Mouse (Mus musculus): ENCODE data around the gene Pde2a. TPM values are rescaled to one million over a fixed set of nuclear protein-coding genes. Genes with fewer than 3 reads are reported as not detected.

Gene Pde2a
- polyA plus RNA-seq, 1 experiment from 2014 or later: 25.9 TPM

DNA sequence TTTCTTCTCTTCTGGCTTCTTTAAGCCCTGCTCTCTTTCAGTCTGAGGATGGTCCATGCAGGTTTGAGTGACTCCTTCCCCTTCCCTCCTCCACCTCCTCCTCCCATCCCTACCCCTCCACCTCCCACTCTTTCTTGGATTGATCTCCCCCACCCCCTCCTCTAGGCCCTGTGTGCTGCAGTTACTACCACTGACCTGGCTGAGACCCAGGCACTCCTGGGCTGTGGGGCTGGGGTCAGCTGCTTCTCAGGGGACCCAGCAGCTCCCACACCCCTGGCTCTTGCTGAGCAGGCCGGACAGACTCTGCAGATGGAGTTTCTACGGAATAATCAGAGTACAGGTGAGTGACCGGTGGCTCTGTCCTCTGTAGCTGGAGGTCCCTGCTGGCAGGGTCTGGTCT is 26.9 kb upstream of the Pde2a start:
- H3K4me1 ChIP-seq (replicated peaks; ENCODE audit: control insufficient read depth, insufficient read depth, low read length): no peaks in the 10 kb centered on the region
- no peak overlapping the region for H3K9ac ChIP-seq
- ATAC-seq (ENCODE audit: low FRiP score): no peak
- no peaks in the 10 kb centered on the region for H3K9me3 ChIP-seq (ENCODE audit: control insufficient read depth, low read length)
- H3K27me3 ChIP-seq (ENCODE audit: control insufficient read depth, insufficient read depth, low read length): no peaks in the 10 kb centered on the region
- no peak overlapping the region for H3K4me3 ChIP-seq (replicated peaks; ENCODE audit: low read length)
- WGBS: 75% methylated on average over 3 of the region's 3 CpGs
- no peak overlapping the region for H3K27ac ChIP-seq
- no peak for DNase-seq (ENCODE audit: low spot score)
- no peak overlapping the region for H3K4me2 ChIP-seq (replicated peaks)
- H3K36me3 ChIP-seq (replicated peaks; ENCODE audit: control insufficient read depth, insufficient read depth): no peaks in the 10 kb centered on the region

DNA sequence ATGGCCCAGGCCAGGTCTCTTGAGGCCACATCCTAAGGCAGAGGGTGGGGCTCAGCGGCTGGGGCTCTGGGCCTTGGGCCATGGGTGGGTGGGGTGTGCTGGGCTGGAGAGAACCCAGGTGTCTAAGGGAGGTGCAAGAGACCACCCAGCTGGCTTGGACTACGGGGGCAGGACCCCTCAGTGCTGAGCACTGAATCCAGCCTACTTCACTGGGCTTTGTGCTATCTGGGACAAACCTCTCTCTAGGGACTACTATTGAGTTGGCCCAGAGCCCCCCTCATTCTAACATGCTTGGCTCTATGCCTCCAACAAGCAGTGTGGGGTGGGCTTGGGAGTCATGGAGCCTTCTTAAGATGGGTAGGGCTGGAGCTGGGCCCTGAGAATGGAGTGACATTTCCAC is 26.0 kb upstream of the Pde2a start:
- Histone ChIP-seq H3K4me2 (replicated peaks) (no peak overlapping the region), H3K9ac (no peak overlapping the region), H3K9me3 (ENCODE audit: control insufficient read depth, low read length) (no peaks in the 10 kb centered on the region), H3K4me3 (replicated peaks; ENCODE audit: low read length) (no peak overlapping the region), H3K27ac (no peak overlapping the region), H3K36me3 (replicated peaks; ENCODE audit: control insufficient read depth, insufficient read depth) (no peaks in the 10 kb centered on the region), H3K4me1 (replicated peaks; ENCODE audit: control insufficient read depth, insufficient read depth, low read length) (no peaks in the 10 kb centered on the region), H3K27me3 (ENCODE audit: control insufficient read depth, insufficient read depth, low read length) (no peaks in the 10 kb centered on the region)
- WGBS: 86% methylated on average over 2 of the region's 2 CpGs
- ATAC-seq (ENCODE audit: low FRiP score) (no peak), DNase-seq (ENCODE audit: low spot score) (no peak)

DNA sequence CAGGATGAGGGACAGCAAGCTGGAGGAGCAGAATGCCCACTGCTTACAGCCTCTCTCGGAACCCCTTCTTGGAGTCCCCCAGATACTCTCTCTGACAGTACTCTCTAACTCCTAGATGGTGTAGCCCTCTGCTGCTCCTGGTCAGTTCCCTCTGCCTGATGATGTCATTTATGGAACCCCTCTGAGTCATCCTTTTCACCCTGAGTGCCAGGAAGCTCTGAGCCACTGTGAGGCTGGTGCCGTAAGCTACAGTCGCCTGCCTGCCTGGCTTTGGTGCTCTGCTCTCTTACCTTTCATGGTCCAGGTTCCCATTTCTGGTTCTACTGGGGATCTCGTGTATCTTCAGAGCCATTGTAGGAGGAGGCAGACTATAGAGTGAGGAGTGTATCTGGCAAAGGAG is 24.3 kb upstream of the Pde2a start:
- no peak overlapping the region for H3K4me2 ChIP-seq (replicated peaks)
- WGBS: 89% methylated on average over 4 of the region's 4 CpGs
- no peak overlapping the region for H3K4me3 ChIP-seq (replicated peaks; ENCODE audit: low read length)
- ATAC-seq (ENCODE audit: low FRiP score): no peak
- H3K9ac ChIP-seq: no peak overlapping the region
- H3K27ac ChIP-seq: no peak overlapping the region
- no peaks in the 10 kb centered on the region for H3K36me3 ChIP-seq (replicated peaks; ENCODE audit: control insufficient read depth, insufficient read depth)
- no peaks in the 10 kb centered on the region for H3K4me1 ChIP-seq (replicated peaks; ENCODE audit: control insufficient read depth, insufficient read depth, low read length)
- no peaks in the 10 kb centered on the region for H3K9me3 ChIP-seq (ENCODE audit: control insufficient read depth, low read length)
- H3K27me3 ChIP-seq (ENCODE audit: control insufficient read depth, insufficient read depth, low read length): no peaks in the 10 kb centered on the region
- no peak for DNase-seq (ENCODE audit: low spot score)

DNA sequence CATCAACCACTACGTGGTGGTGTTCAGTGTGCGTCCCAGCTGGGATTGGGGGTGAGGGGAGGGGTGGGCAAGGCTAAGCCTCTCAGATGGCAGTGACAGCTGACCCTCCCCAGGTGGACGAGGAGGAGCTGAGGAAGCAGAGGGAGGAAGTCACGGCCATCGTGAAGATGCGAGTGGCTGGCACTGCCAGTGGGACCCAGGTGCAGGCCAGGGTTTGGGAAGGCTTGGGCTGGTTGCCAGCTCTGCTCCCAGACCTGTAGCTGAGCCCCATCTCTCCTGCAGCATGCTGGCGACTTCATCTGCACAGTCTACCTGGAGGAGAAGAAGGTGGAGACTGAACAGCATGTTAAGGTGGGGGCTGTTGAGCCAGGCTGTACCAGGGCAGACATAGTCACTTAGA is 20.0 kb upstream of the Pde2a start:
- H3K4me2 ChIP-seq (replicated peaks): no peak overlapping the region
- H3K9me3 ChIP-seq (ENCODE audit: control insufficient read depth, low read length): no peaks in the 10 kb centered on the region
- DNase-seq (ENCODE audit: low spot score): no peak
- no peak for ATAC-seq (ENCODE audit: low FRiP score)
- H3K4me3 ChIP-seq (replicated peaks; ENCODE audit: low read length): no peak overlapping the region
- H3K36me3 ChIP-seq (replicated peaks; ENCODE audit: control insufficient read depth, insufficient read depth): no peaks in the 10 kb centered on the region
- H3K27ac ChIP-seq: no peak overlapping the region
- WGBS: 79% methylated on average over 7 of the region's 7 CpGs
- no peaks in the 10 kb centered on the region for H3K4me1 ChIP-seq (replicated peaks; ENCODE audit: control insufficient read depth, insufficient read depth, low read length)
- no peaks in the 10 kb centered on the region for H3K27me3 ChIP-seq (ENCODE audit: control insufficient read depth, insufficient read depth, low read length)
- no peak overlapping the region for H3K9ac ChIP-seq

DNA sequence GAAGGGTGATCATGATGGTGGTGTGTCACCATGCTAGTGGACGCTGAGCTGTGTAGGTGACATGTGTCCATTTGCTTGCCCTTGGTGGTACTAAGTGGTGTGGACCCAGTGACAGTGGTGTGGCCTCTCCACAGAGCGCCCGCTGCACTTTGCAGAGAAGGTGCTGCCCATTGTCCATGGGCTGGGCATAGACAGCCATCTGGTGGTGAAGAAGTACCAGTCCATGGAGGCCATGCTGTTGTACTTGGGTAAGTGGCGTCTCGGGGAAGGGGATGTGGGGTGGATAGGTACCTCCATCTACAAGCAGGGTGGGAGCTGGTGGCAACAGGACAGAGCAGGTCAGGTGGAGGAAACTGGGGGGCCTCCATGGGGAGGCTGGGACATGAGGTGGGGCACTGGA is 17.7 kb upstream of the Pde2a start:
- no peaks in the 10 kb centered on the region for H3K27me3 ChIP-seq (ENCODE audit: control insufficient read depth, insufficient read depth, low read length)
- 92% methylated on average over 5 of the region's 5 CpGs for WGBS
- DNase-seq (ENCODE audit: low spot score) (no peak), ATAC-seq (ENCODE audit: low FRiP score) (no peak)
- H3K9me3 ChIP-seq (ENCODE audit: control insufficient read depth, low read length): no peaks in the 10 kb centered on the region
- no peak overlapping the region for H3K9ac ChIP-seq
- no peaks in the 10 kb centered on the region for H3K36me3 ChIP-seq (replicated peaks; ENCODE audit: control insufficient read depth, insufficient read depth)
- H3K4me3 ChIP-seq (replicated peaks; ENCODE audit: low read length): no peak overlapping the region
- H3K27ac ChIP-seq: no peak overlapping the region
- H3K4me1 ChIP-seq (replicated peaks; ENCODE audit: control insufficient read depth, insufficient read depth, low read length): no peaks in the 10 kb centered on the region
- H3K4me2 ChIP-seq (replicated peaks): no peak overlapping the region

DNA sequence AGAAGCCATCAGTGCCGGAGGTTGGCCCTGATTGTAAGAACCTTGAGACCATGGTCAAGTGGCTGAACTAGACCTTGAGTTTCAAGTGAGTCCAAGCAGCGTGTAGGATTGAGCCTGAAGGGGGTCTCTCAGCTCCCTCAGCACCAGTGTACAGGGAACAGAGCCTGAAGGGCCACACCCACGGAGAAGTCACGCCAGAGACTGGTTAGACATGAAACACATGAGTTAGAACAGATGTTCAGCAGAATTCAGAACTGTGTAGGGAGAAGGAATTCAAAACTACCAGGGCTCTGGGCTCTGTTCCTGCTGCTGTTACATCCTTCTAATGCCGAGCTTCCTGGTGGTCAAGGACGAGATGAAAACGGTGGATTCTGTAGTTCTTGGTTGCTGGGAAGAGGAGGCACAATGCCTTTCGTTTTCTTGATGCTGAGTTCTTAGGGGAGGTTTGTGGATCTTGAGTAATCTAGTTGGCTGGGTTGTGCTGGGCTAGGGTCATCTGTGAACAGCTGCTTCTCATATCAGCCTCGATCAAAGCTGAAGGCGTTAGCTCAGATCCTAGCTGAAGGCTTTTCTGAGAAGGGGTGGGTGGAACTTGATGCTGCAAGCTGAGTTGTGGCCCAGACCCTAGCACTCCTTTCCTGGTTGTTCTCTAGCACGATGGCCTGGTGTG is 11.1 kb upstream of the Pde2a start, which contains the start of gene Gm45837:
Gene Gm45837 (plus strand): TSS at position 620 of the 670 bp plus-strand sequence.
- Histone ChIP-seq H3K9me3 (ENCODE audit: control insufficient read depth, low read length) (no peaks in the 10 kb centered on the region), H3K4me3 (replicated peaks; ENCODE audit: low read length) (no peak within 1 kb of the TSS), H3K36me3 (replicated peaks; ENCODE audit: control insufficient read depth, insufficient read depth) (no peaks in the 10 kb centered on the region), H3K27me3 (ENCODE audit: control insufficient read depth, insufficient read depth, low read length) (no peaks in the 10 kb centered on the region), H3K4me1 (replicated peaks; ENCODE audit: control insufficient read depth, insufficient read depth, low read length) (peaks cover 10% of the 10 kb centered on the region), H3K27ac (no peak within 1 kb of the TSS), H3K9ac (no peak within 1 kb of the TSS), H3K4me2 (replicated peaks) (no peak within 1 kb of the TSS)
- WGBS: 86% methylated on average over 11 of the region's 11 CpGs
- DNase-seq (ENCODE audit: low spot score) (no peak), ATAC-seq (ENCODE audit: low FRiP score) (no peak)

DNA sequence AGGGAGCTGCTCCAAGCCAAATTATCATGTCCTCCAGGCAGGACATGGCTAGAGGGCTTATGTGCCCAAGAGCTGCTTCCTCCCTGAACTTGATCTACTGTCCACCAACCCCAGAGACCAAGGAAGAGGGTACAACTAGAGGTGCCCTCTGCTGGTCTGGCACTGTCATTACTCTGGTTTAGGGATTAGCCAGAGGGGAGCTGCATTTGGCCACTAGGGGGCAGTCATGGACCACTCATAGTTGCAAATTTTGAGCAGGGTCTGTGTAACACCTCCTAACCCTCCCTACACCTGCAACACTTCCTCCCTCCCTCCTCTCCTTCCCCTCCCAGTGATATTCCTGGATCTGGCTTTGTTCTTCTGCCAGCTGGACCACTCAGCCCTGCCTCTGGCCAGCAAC is 8.7 kb upstream of the Pde2a start:
- Histone ChIP-seq H3K36me3 (replicated peaks; ENCODE audit: control insufficient read depth, insufficient read depth) (no peaks in the 10 kb centered on the region), H3K27ac (no peak overlapping the region)
- peak; percentile 42 for ATAC-seq (ENCODE audit: low FRiP score)

DNA sequence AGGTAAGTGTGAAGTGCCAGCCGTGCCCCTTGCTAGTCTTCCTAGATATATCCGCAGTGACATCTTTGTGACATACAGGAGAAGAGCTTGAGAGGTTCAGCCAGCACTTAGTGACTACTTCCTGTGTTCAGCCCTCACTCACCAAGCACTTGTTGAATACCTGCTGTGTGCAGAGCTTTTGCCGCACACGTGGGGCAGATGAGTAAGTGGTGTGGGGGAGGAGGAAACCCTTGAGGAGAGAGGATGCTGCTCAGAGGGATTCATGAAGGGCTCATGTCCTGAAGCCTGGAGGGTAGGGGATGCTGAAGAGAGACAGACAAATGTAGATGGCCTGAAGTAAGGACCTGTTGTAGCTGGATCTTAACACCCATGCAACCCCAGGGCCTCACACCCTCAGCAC is 7.3 kb upstream of the Pde2a start:
- ATAC-seq (ENCODE audit: low FRiP score) (no peak), DNase-seq (ENCODE audit: low spot score) (no peak)
- no peak overlapping the region for H3K4me3 ChIP-seq (replicated peaks; ENCODE audit: low read length)
- WGBS: 48% methylated on average over 4 of the region's 4 CpGs
- H3K9ac ChIP-seq: no peak overlapping the region
- no peaks in the 10 kb centered on the region for H3K9me3 ChIP-seq (ENCODE audit: control insufficient read depth, low read length)
- H3K36me3 ChIP-seq (replicated peaks; ENCODE audit: control insufficient read depth, insufficient read depth): no peaks in the 10 kb centered on the region
- no peak overlapping the region for H3K27ac ChIP-seq
- peaks cover 18% of the 10 kb centered on the region for H3K27me3 ChIP-seq (ENCODE audit: control insufficient read depth, insufficient read depth, low read length)
- no peak overlapping the region for H3K4me2 ChIP-seq (replicated peaks)
- peaks cover 16% of the 10 kb centered on the region for H3K4me1 ChIP-seq (replicated peaks; ENCODE audit: control insufficient read depth, insufficient read depth, low read length)

More for the DNA sequence above, 8.7 kb upstream of the Pde2a start:
- H3K9me3 ChIP-seq (ENCODE audit: control insufficient read depth, low read length): no peaks in the 10 kb centered on the region
- peaks cover 16% of the 10 kb centered on the region for H3K4me1 ChIP-seq (replicated peaks; ENCODE audit: control insufficient read depth, insufficient read depth, low read length)
- H3K4me2 ChIP-seq (replicated peaks): no peak overlapping the region
- no peak overlapping the region for H3K9ac ChIP-seq
- peaks cover 9% of the 10 kb centered on the region; the same call in 1 of the 2 replicates for H3K27me3 ChIP-seq (ENCODE audit: control insufficient read depth, insufficient read depth, low read length)
- DNase-seq (ENCODE audit: low spot score): peak; percentile 87
- no peak overlapping the region for H3K4me3 ChIP-seq (replicated peaks; ENCODE audit: low read length)

DNA sequence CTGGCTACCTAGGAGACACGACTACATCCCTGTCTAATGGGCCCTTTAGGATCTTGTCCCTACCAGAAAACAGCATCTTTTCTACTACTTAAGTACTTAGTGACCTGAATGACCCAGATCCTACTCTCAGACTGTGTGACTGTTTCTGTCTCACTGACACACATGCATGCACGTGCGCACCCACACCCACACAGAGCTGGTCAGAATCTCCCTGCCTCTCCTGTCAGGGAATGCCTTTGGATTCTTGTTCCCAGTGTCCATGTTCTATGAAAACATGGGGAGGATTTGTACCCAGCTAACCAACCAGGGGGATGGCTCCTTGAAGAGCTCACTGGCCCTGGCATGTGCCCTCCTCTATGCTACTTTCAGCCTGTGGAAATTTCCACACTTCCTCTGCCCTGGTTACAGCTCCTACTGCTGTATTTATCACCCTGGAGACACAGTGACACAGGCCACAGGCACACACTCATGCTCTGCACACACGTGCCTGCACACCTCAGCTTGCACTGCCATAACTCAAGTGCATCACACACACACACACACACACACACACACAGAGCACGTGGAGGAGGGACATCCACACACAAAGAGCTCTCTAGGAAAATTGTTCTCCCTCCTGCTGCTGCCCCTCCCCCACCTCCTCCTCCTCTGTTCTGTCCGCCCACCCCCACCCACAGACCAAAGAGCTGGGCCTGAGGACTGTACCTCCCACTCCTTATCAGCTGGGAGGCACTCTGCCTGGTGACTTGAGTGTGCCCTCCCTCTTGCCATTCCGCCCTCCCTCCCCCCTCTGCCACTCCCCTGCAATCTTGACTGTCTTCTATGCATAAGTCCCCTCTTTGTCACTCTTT is 6.6 kb upstream of the Pde2a start:
- DNase-seq (ENCODE audit: low spot score): no peak
- Histone ChIP-seq H3K9me3 (ENCODE audit: control insufficient read depth, low read length) (no peaks in the 10 kb centered on the region), H3K4me2 (replicated peaks) (no peak overlapping the region), H3K9ac (peak overlapping the region; percentile 41; the same call in 1 of the 2 replicates), H3K27me3 (ENCODE audit: control insufficient read depth, insufficient read depth, low read length) (peaks cover 20% of the 10 kb centered on the region), H3K4me1 (replicated peaks; ENCODE audit: control insufficient read depth, insufficient read depth, low read length) (peaks cover 20% of the 10 kb centered on the region), H3K36me3 (replicated peaks; ENCODE audit: control insufficient read depth, insufficient read depth) (no peaks in the 10 kb centered on the region), H3K27ac (peak overlapping the region; percentile 44; the same call in 1 of the 2 replicates), H3K4me3 (replicated peaks; ENCODE audit: low read length) (no peak overlapping the region)
- peak; percentile 44 for ATAC-seq (ENCODE audit: low FRiP score)
- 34% methylated on average over 6 of the region's 7 CpGs for WGBS
